In the genomic region with DNA sequence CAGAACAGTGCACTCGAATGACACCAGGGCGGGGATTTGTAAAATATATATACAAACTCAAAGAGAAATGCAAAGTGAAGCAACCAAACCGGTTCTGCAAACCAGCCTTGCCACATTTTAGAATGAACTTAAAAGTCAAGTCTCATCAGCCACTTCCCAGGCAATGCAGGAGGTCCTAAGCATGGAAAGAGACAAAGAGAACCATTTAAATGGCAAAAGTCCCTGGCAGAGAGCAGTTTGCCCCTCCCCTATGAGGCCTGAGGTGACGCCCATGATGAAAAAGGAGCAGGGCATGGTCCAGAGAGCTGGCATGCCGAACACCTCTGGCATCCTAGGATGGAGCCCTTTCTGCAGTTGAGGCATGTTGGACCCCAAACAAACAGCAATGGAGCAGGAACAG, we compare ENCODE assay signal across 19 mouse cellular contexts. TPM values are rescaled to one million over a fixed set of nuclear protein-coding genes. Genes with fewer than 3 reads are reported as not detected.
A peak's percentile ranks its signal among the peaks of the same experiment; 100 is the strongest.
DNase-seq lines count a peak whose midpoint lies in the region; ATAC-seq and TF ChIP-seq lines count a peak whose summit lies in the region.
"Had no signal": no experiment of that assay in that cellular context is flagged by ENCODE, and none has a peak within 500 bp of the region (broad histone marks: within the 10 kb centered on the region; RNA-seq: fewer than 3 reads in every experiment).

No protein-coding gene starts in this region.

- TF ChIP-seq CTCF in lung, embryonic 14.5 days (IDR thresholded peaks at IDR 0.05; ENCODE audit: low read depth), result no peak

- no peaks in the 10 kb centered on the region for H3K27me3 ChIP-seq in heart, embryonic 16.5 days (ENCODE audit: control insufficient read depth, insufficient read depth, low read length)
- H3K27me3 ChIP-seq in lung, embryonic 14.5 days (ENCODE audit: insufficient read depth, low read length), result no peaks in the 10 kb centered on the region
- no peaks in the 10 kb centered on the region for H3K27me3 ChIP-seq in stomach, embryonic 16.5 days (ENCODE audit: control insufficient read depth, insufficient read depth, low read length)
- H3K27me3 ChIP-seq in hindbrain, embryonic 11.5 days (ENCODE audit: control insufficient read depth, insufficient read depth, low read length), result no peaks in the 10 kb centered on the region
- H3K27me3 ChIP-seq: midbrain, embryonic 15.5 days had no signal

- H3K4me1 ChIP-seq in heart, embryonic 16.5 days (ENCODE audit: control insufficient read depth, insufficient read depth, low read length), result peaks cover 31% of the 10 kb centered on the region
- H3K4me1 ChIP-seq in lung, embryonic 14.5 days (ENCODE audit: insufficient read depth), result peaks cover 10% of the 10 kb centered on the region
- H3K4me1 ChIP-seq in stomach, embryonic 16.5 days (ENCODE audit: control insufficient read depth, insufficient read depth, low read length), result peaks cover 6% of the 10 kb centered on the region
- no peaks in the 10 kb centered on the region for H3K4me1 ChIP-seq in hindbrain, embryonic 11.5 days (replicated peaks; ENCODE audit: control insufficient read depth, insufficient read depth, low read length)
- H3K4me1 ChIP-seq: midbrain, embryonic 15.5 days had no signal

- no peak for DNase-seq in heart, postnatal 4 days
- DNase-seq in lung, embryonic 14.5 days, result peak; percentile 69
- DNase-seq in lung, postnatal 10 days, result no peak
- DNase-seq in forelimb bud, embryonic 11.5 days (ENCODE audit: low read depth, low spot score), result peak; percentile 27
- DNase-seq in left cerebral cortex, postnatal 14 days (ENCODE audit: low spot score in 2 of 2), result no peak
- DNase-seq in hindbrain, embryonic 11.5 days (ENCODE audit: low spot score), result no peak
- DNase-seq: adrenal gland, postnatal 10 days; cerebellum, postnatal 14 days; gastrocnemius, postnatal 36 days; liver; right cerebral cortex, postnatal 4 days; thymus, postnatal 25 days had no signal

- no peaks in the 10 kb centered on the region for H3K36me3 ChIP-seq in heart, embryonic 16.5 days (ENCODE audit: control insufficient read depth, insufficient read depth)
- H3K36me3 ChIP-seq in lung, embryonic 14.5 days (ENCODE audit: insufficient read depth), result no peaks in the 10 kb centered on the region
- no peaks in the 10 kb centered on the region for H3K36me3 ChIP-seq in stomach, embryonic 16.5 days (ENCODE audit: control insufficient read depth, insufficient read depth, low read length)
- no peaks in the 10 kb centered on the region for H3K36me3 ChIP-seq in hindbrain, embryonic 11.5 days (ENCODE audit: control insufficient read depth, insufficient read depth, low read length)
- H3K36me3 ChIP-seq: G1E; midbrain, embryonic 15.5 days had no signal

- no peak for ATAC-seq in heart, embryonic 16.5 days (replicated peaks; ENCODE audit: extremely low read depth, insufficient read depth, low FRiP score)
- peak; percentile 78 for ATAC-seq in lung, embryonic 14.5 days (ENCODE audit: insufficient read depth)
- ATAC-seq in stomach, embryonic 16.5 days (ENCODE audit: insufficient read depth, low FRiP score), result peak; percentile 44; the same call in 1 of the 2 replicates
- ATAC-seq in hindbrain, embryonic 11.5 days (ENCODE audit: low FRiP score), result no peak
- ATAC-seq: forebrain, embryonic 14.5 days; hindbrain, postnatal 0 days; midbrain, embryonic 15.5 days had no signal

- H3K9me3 ChIP-seq in heart, embryonic 16.5 days (replicated peaks; ENCODE audit: control insufficient read depth, low read length), result no peaks in the 10 kb centered on the region
- H3K9me3 ChIP-seq in lung, embryonic 14.5 days (ENCODE audit: low read depth, low read length), result no peaks in the 10 kb centered on the region
- H3K9me3 ChIP-seq in stomach, embryonic 16.5 days (replicated peaks; ENCODE audit: control insufficient read depth, low read length), result no peaks in the 10 kb centered on the region
- no peaks in the 10 kb centered on the region for H3K9me3 ChIP-seq in hindbrain, embryonic 11.5 days (ENCODE audit: control insufficient read depth, low read length)
- H3K9me3 ChIP-seq: G1E; midbrain, embryonic 15.5 days had no signal

- H3K4me2 ChIP-seq in heart, embryonic 16.5 days (ENCODE audit: low read depth, low read length), result no peak overlapping the region
- H3K4me2 ChIP-seq in lung, embryonic 14.5 days, result 0 out of 2 replicates have a peak overlapping the region, but pooled peaks have one; percentile 8
- no peak overlapping the region for H3K4me2 ChIP-seq in stomach, embryonic 16.5 days (ENCODE audit: low read depth, low read length)
- no peak overlapping the region for H3K4me2 ChIP-seq in hindbrain, embryonic 11.5 days (replicated peaks; ENCODE audit: low read depth, low read length)
- H3K4me2 ChIP-seq: midbrain, embryonic 15.5 days had no signal

- H3K9ac ChIP-seq in heart, embryonic 16.5 days (ENCODE audit: low read length), result no peak overlapping the region
- no peak overlapping the region for H3K9ac ChIP-seq in lung, embryonic 14.5 days
- H3K9ac ChIP-seq in stomach, embryonic 16.5 days (ENCODE audit: low read length), result no peak overlapping the region
- H3K9ac ChIP-seq in hindbrain, embryonic 11.5 days (ENCODE audit: low read depth, low read length), result no peak overlapping the region
- H3K9ac ChIP-seq: midbrain, embryonic 15.5 days had no signal

- 55% methylated on average over 5 of the region's 5 CpGs for WGBS in heart, embryonic 16.5 days
- 35% methylated on average over 5 of the region's 5 CpGs for WGBS in lung, embryonic 14.5 days
- 29% methylated on average over 5 of the region's 5 CpGs for WGBS in stomach, embryonic 16.5 days
- WGBS in hindbrain, embryonic 11.5 days, result 35% methylated on average over 5 of the region's 5 CpGs

- peak overlapping the region; percentile 23; the same call in 1 of the 2 replicates for H3K27ac ChIP-seq in heart, embryonic 16.5 days (ENCODE audit: low read length)
- H3K27ac ChIP-seq in lung, embryonic 14.5 days (ENCODE audit: low read depth), result peak overlapping the region; percentile 43; the same call in 1 of the 2 replicates
- peak overlapping the region; percentile 53 for H3K27ac ChIP-seq in stomach, embryonic 16.5 days (ENCODE audit: low read length)
- H3K27ac ChIP-seq in hindbrain, embryonic 11.5 days (ENCODE audit: low read depth, low read length), result no peak overlapping the region
- H3K27ac ChIP-seq: hindbrain, postnatal 0 days; left cerebral cortex, adult 2 months; midbrain, embryonic 15.5 days had no signal

- intact Hi-C loops in left cerebral cortex, postnatal 14 days (cut with DNase I), result no loop called here

- H3K4me3 ChIP-seq in heart, embryonic 16.5 days (ENCODE audit: low read length), result no peak overlapping the region
- H3K4me3 ChIP-seq in lung, embryonic 14.5 days (ENCODE audit: low read depth, low read length), result no peak overlapping the region
- no peak overlapping the region for H3K4me3 ChIP-seq in stomach, embryonic 16.5 days (replicated peaks; ENCODE audit: low read length)
- H3K4me3 ChIP-seq in hindbrain, embryonic 11.5 days (ENCODE audit: low read depth, low read length), result no peak overlapping the region
- H3K4me3 ChIP-seq: left cerebral cortex, adult 2 months; midbrain, embryonic 15.5 days had no signal

RNA-seq across cellular contexts. Expression of a gene that starts 17.4 kb away (rescaled TPM):
- polyA plus RNA-seq in heart, embryonic 16.5 days (2015; fragmentation: Nextera tagmentation; extraction: Ambion mirVana), result 43.2 and 45.7 TPM in 2 replicates
- 10 to 100 TPM; 52.7 to 56.2 TPM for total RNA-seq in heart, postnatal 4 days (2021)
- polyA plus RNA-seq in lung, embryonic 14.5 days (2014; fragmentation: Nextera tagmentation; extraction: Ambion mirVana), result 63.6 and 71.0 TPM in 2 replicates
- polyA plus RNA-seq in stomach, embryonic 16.5 days (2015; fragmentation: Nextera tagmentation; extraction: Ambion mirVana), result 20.8 and 25.1 TPM in 2 replicates
- total RNA-seq in left cerebral cortex, postnatal 14 days (2021), result 10 to 100 TPM; 67.3 to 67.8 TPM
- polyA plus RNA-seq in hindbrain, embryonic 11.5 days (2014; fragmentation: Nextera tagmentation; extraction: Ambion mirVana), result 61.1 and 78.3 TPM in 2 replicates

Comparison
In these comparisons a context has a peak if more than half of its experiments do, and no peak if none do; other contexts are left out.
1. DNase-seq: peak in lung, embryonic 14.5 days (single experiment) and forelimb bud, embryonic 11.5 days (single experiment); none in heart, postnatal 4 days (single experiment), lung, postnatal 10 days (single experiment), left cerebral cortex, postnatal 14 days (0 of 2) and hindbrain, embryonic 11.5 days (single experiment).
2. ATAC-seq: peak in lung, embryonic 14.5 days (single experiment) and stomach, embryonic 16.5 days (single experiment); none in heart, embryonic 16.5 days (single experiment) and hindbrain, embryonic 11.5 days (single experiment).